Mouse (Mus musculus) thymus, adult 2 months (tissue): ENCODE results near the gene Wdr64.

Experiments
- CTCF ChIP-seq: fragments of 200-500 bp; IDR thresholded peaks from 2 replicates; pipeline ENCODE4 v1.5.1; 2012; ENCODE audit warnings: mild to moderate bottlenecking, control low read depth, low read length, moderate library complexity, borderline replicate concordance; ENCODE audit not compliant: control insufficient read depth, poor library complexity, insufficient read depth; ENCODE audit errors: extremely low read depth
- POLR2A ChIP-seq: fragments of 200-500 bp; IDR thresholded peaks from 2 replicates; pipeline ENCODE4 v1.6.1; 2012; ENCODE audit warnings: mild to moderate bottlenecking, low read length, control low read depth, moderate library complexity; ENCODE audit not compliant: control insufficient read depth, poor library complexity, insufficient read depth; ENCODE audit errors: extremely low read depth

GRCm38 (mm10) chr1:175701145-175701544 is 2.8 kb downstream of the Wdr64 start:
- TF ChIP-seq CTCF (no peak), POLR2A (no peak)
